Mouse (Mus musculus): ENCODE measurements around the gene Abca2. TPM values are rescaled to one million over a fixed set of nuclear protein-coding genes. Genes with fewer than 3 reads are reported as not detected.

The Abca2 gene
- polyA plus RNA-seq, 1 experiment from 2014 or later, result 1.8 TPM

- ATAC-seq (ENCODE audit: low read depth), result no peak
- Histone ChIP-seq H3K9ac (ENCODE audit: low read depth, low read length) (no peak overlapping the region), H3K4me1 (ENCODE audit: control insufficient read depth, low read depth, low read length) (peaks cover 19% of the 10 kb centered on the region), H3K9me3 (replicated peaks; ENCODE audit: control insufficient read depth, low read length) (no peaks in the 10 kb centered on the region), H3K36me3 (ENCODE audit: control insufficient read depth, insufficient read depth) (no peaks in the 10 kb centered on the region), H3K27ac (ENCODE audit: low read length) (no peak overlapping the region), H3K4me2 (ENCODE audit: low read depth, low read length) (no peak overlapping the region), H3K4me3 (ENCODE audit: low read depth, low read length) (no peak overlapping the region), H3K27me3 (ENCODE audit: control insufficient read depth, insufficient read depth, low read depth, low read length) (no peaks in the 10 kb centered on the region)
- WGBS (ENCODE audit: insufficient replicate concordance), result 40% methylated on average over 4 of the region's 4 CpGs
These were observed 68.0 kb downstream of the Abca2 start for GRCm38 (mm10) chr2:25496462-25496861.

Small RNA genes within 50 kb of the gene (microRNA-seq; reads per million reads assigned to microRNA genes)
- 0.74 reads per million for gene Mir3087

Other genes starting within 250 kb of the Abca2 start
- 1.1 and 1.3 TPM in 2 replicates for gene Nrarp, start 247.9 kb upstream of the Abca2 start, polyA plus RNA-seq (2015; fragmentation: Nextera tagmentation; extraction: Ambion mirVana)
- 6.5 and 6.6 TPM in 2 replicates for gene Tor4a, start 231.8 kb upstream of the Abca2 start, polyA plus RNA-seq (2015; fragmentation: Nextera tagmentation; extraction: Ambion mirVana)
- gene Nelfb, start 217.2 kb upstream of the Abca2 start, polyA plus RNA-seq (2015; fragmentation: Nextera tagmentation; extraction: Ambion mirVana), result 33.9 and 34.9 TPM in 2 replicates
- gene Stpg3, start 214.1 kb upstream of the Abca2 start, polyA plus RNA-seq (2015; fragmentation: Nextera tagmentation; extraction: Ambion mirVana), result not detected in 2 replicates
- not detected in 2 replicates for gene Fam166a, start 210.0 kb upstream of the Abca2 start, polyA plus RNA-seq (2015; fragmentation: Nextera tagmentation; extraction: Ambion mirVana)
- 590 and 624 TPM in 2 replicates for gene Tubb4b, start 204.0 kb upstream of the Abca2 start, polyA plus RNA-seq (2015; fragmentation: Nextera tagmentation; extraction: Ambion mirVana)
- 0.08 TPM in 1 of 2 replicates, not detected in the other for gene Slc34a3, start 194.3 kb upstream of the Abca2 start, polyA plus RNA-seq (2015; fragmentation: Nextera tagmentation; extraction: Ambion mirVana)
- not detected in 2 replicates for gene Rnf224, start 191.9 kb upstream of the Abca2 start, polyA plus RNA-seq (2015; fragmentation: Nextera tagmentation; extraction: Ambion mirVana)
- 0.77 TPM in 1 of 2 replicates, not detected in the other for gene Rnf208, start 186.4 kb upstream of the Abca2 start, polyA plus RNA-seq (2015; fragmentation: Nextera tagmentation; extraction: Ambion mirVana)
- gene Cysrt1, start 186.3 kb upstream of the Abca2 start, polyA plus RNA-seq (2015; fragmentation: Nextera tagmentation; extraction: Ambion mirVana), result not detected in 2 replicates
- gene AL732309.1, start 181.8 kb upstream of the Abca2 start, polyA plus RNA-seq (2015; fragmentation: Nextera tagmentation; extraction: Ambion mirVana), result 1.4 and 1.8 TPM in 2 replicates
- 10.9 and 12.0 TPM in 2 replicates for gene Tmem203, start 173.3 kb upstream of the Abca2 start, polyA plus RNA-seq (2015; fragmentation: Nextera tagmentation; extraction: Ambion mirVana)
- 3.7 and 4.7 TPM in 2 replicates for gene Tprn, start 166.1 kb upstream of the Abca2 start, polyA plus RNA-seq (2015; fragmentation: Nextera tagmentation; extraction: Ambion mirVana)
- 94.7 and 111 TPM in 2 replicates for gene Ssna1, start 156.3 kb upstream of the Abca2 start, polyA plus RNA-seq (2015; fragmentation: Nextera tagmentation; extraction: Ambion mirVana)
- gene Anapc2, start 156.2 kb upstream of the Abca2 start, polyA plus RNA-seq (2015; fragmentation: Nextera tagmentation; extraction: Ambion mirVana), result 40.1 and 40.5 TPM in 2 replicates
- not detected in 2 replicates for gene Tmem210, start 140.6 kb upstream of the Abca2 start, polyA plus RNA-seq (2015; fragmentation: Nextera tagmentation; extraction: Ambion mirVana)
- gene Lrrc26, start 138.8 kb upstream of the Abca2 start, polyA plus RNA-seq (2015; fragmentation: Nextera tagmentation; extraction: Ambion mirVana), result not detected in 2 replicates
- gene Grin1, start 109.5 kb upstream of the Abca2 start, polyA plus RNA-seq (2015; fragmentation: Nextera tagmentation; extraction: Ambion mirVana), result 0.02 TPM in 1 of 2 replicates, not detected in the other
- gene Man1b1, start 96.4 kb upstream of the Abca2 start, polyA plus RNA-seq (2015; fragmentation: Nextera tagmentation; extraction: Ambion mirVana), result 15.3 and 17.2 TPM in 2 replicates
- gene Dpp7, start 72.3 kb upstream of the Abca2 start, polyA plus RNA-seq (2015; fragmentation: Nextera tagmentation; extraction: Ambion mirVana), result 10.8 and 11.5 TPM in 2 replicates
- gene Uap1l1, start 63.0 kb upstream of the Abca2 start, polyA plus RNA-seq (2015; fragmentation: Nextera tagmentation; extraction: Ambion mirVana), result 12.6 and 14.0 TPM in 2 replicates
- 14.7 and 16.2 TPM in 2 replicates for gene Sapcd2, start 56.4 kb upstream of the Abca2 start, polyA plus RNA-seq (2015; fragmentation: Nextera tagmentation; extraction: Ambion mirVana)
- gene Entpd2, start 32.8 kb upstream of the Abca2 start, polyA plus RNA-seq (2015; fragmentation: Nextera tagmentation; extraction: Ambion mirVana), result 0.54 and 1.0 TPM in 2 replicates
- gene Npdc1, start 29.4 kb upstream of the Abca2 start, polyA plus RNA-seq (2015; fragmentation: Nextera tagmentation; extraction: Ambion mirVana), result 4.7 and 4.8 TPM in 2 replicates
- gene Fut7, start 5.4 kb upstream of the Abca2 start, polyA plus RNA-seq (2015; fragmentation: Nextera tagmentation; extraction: Ambion mirVana), result 0.96 and 1.2 TPM in 2 replicates
- gene Clic3, start 28.1 kb downstream of the Abca2 start, polyA plus RNA-seq (2015; fragmentation: Nextera tagmentation; extraction: Ambion mirVana), result 0.54 and 0.63 TPM in 2 replicates
- gene Paxx, start 32.4 kb downstream of the Abca2 start, polyA plus RNA-seq (2015; fragmentation: Nextera tagmentation; extraction: Ambion mirVana), result 10.1 TPM in 2 replicates
- 0.35 and 0.71 TPM in 2 replicates for gene Ptgds, start 41.3 kb downstream of the Abca2 start, polyA plus RNA-seq (2015; fragmentation: Nextera tagmentation; extraction: Ambion mirVana)
- not detected in 2 replicates for gene Lcn12, start 65.2 kb downstream of the Abca2 start, polyA plus RNA-seq (2015; fragmentation: Nextera tagmentation; extraction: Ambion mirVana)
- 23.8 and 24.7 TPM in 2 replicates for gene Fbxw5, start 72.0 kb downstream of the Abca2 start, polyA plus RNA-seq (2015; fragmentation: Nextera tagmentation; extraction: Ambion mirVana)
- gene C8g, start 73.0 kb downstream of the Abca2 start, polyA plus RNA-seq (2015; fragmentation: Nextera tagmentation; extraction: Ambion mirVana), result 90.7 and 105 TPM in 2 replicates
- gene Traf2, start 118.2 kb downstream of the Abca2 start, polyA plus RNA-seq (2015; fragmentation: Nextera tagmentation; extraction: Ambion mirVana), result 13.0 and 13.3 TPM in 2 replicates
- gene Edf1, start 129.1 kb downstream of the Abca2 start, polyA plus RNA-seq (2015; fragmentation: Nextera tagmentation; extraction: Ambion mirVana), result 190 and 194 TPM in 2 replicates
- gene Mamdc4, start 146.1 kb downstream of the Abca2 start, polyA plus RNA-seq (2015; fragmentation: Nextera tagmentation; extraction: Ambion mirVana), result 2.9 and 7.2 TPM in 2 replicates
- 31.2 and 34.4 TPM in 2 replicates for gene Phpt1, start 146.5 kb downstream of the Abca2 start, polyA plus RNA-seq (2015; fragmentation: Nextera tagmentation; extraction: Ambion mirVana)
- gene Ajm1, start 153.1 kb downstream of the Abca2 start, polyA plus RNA-seq (2015; fragmentation: Nextera tagmentation; extraction: Ambion mirVana), result 0.07 TPM in 1 of 2 replicates, not detected in the other
- 17.5 and 19.9 TPM in 2 replicates for gene Rabl6, start 179.8 kb downstream of the Abca2 start, polyA plus RNA-seq (2015; fragmentation: Nextera tagmentation; extraction: Ambion mirVana)
- 0.02 and 0.05 TPM in 2 replicates for gene Ccdc183, start 189.0 kb downstream of the Abca2 start, polyA plus RNA-seq (2015; fragmentation: Nextera tagmentation; extraction: Ambion mirVana)
- gene Tmem141, start 193.3 kb downstream of the Abca2 start, polyA plus RNA-seq (2015; fragmentation: Nextera tagmentation; extraction: Ambion mirVana), result 9.0 and 10.5 TPM in 2 replicates
- 86.7 and 88.1 TPM in 2 replicates for gene Fcna, start 199.3 kb downstream of the Abca2 start, polyA plus RNA-seq (2015; fragmentation: Nextera tagmentation; extraction: Ambion mirVana)
- not detected in 2 replicates for gene Lcn8, start 224.4 kb downstream of the Abca2 start, polyA plus RNA-seq (2015; fragmentation: Nextera tagmentation; extraction: Ambion mirVana)
- gene Lcn5, start 229.2 kb downstream of the Abca2 start, polyA plus RNA-seq (2015; fragmentation: Nextera tagmentation; extraction: Ambion mirVana), result not detected in 2 replicates
- not detected in 2 replicates for gene Lcn6, start 248.1 kb downstream of the Abca2 start, polyA plus RNA-seq (2015; fragmentation: Nextera tagmentation; extraction: Ambion mirVana)